Mouse (Mus musculus): ENCODE results near the gene Synpo2.
A peak's percentile ranks its signal among the peaks of the same experiment; 100 is the strongest.

Gene Synpo2

GRCm38 (mm10) chr3:123095111-123095510, 140.8 kb downstream of the Synpo2 start:
- DNase-seq (ENCODE audit: extremely low read depth, insufficient read length, low spot score) = no peak

- no peak for DNase-seq (ENCODE audit: extremely low read depth, insufficient read length, low spot score)
These were observed 142.1 kb downstream of the Synpo2 start for GRCm38 (mm10) chr3:123093640-123094361.

DNA sequence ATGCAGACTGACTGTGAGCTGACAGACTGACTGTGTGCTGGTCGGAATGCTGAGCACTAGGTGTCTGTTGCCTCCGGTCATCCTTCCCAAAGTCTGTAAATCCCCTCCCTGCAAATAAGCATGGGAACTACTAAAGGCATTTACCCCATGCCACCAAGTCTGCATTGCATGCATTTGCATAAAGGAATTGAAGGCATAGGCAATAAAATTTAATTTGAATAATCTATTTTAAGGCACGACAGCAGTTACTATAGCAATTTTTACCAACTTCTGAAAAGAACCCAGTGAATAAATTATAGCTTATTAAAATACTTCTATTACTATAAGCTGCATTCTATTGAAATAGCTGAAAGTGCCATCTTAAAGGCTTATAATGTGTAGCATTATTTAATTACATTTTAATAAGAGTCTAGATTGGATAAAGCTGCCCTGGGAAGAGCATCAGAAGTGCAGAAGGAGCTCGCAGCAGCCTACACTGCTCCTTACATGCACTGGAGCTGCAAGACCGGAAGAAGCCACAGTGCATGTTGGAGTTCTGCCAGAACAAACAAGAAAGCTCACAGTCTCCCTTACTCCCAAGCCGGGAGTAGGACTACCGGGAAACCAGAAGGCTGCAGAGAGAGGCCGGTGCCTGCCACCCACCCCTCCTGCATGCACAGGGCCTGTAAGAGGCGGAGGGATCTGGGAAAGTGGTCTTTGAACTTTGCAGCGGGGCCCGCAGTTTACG, 142.9 kb downstream of the Synpo2 start:
- DNase-seq (ENCODE audit: extremely low read depth, insufficient read length, low spot score) = no peak

GRCm38 (mm10) chr3:123092442-123092841, 143.5 kb downstream of the Synpo2 start:
- DNase-seq (ENCODE audit: extremely low read depth, insufficient read length, low spot score) = no peak

DNA sequence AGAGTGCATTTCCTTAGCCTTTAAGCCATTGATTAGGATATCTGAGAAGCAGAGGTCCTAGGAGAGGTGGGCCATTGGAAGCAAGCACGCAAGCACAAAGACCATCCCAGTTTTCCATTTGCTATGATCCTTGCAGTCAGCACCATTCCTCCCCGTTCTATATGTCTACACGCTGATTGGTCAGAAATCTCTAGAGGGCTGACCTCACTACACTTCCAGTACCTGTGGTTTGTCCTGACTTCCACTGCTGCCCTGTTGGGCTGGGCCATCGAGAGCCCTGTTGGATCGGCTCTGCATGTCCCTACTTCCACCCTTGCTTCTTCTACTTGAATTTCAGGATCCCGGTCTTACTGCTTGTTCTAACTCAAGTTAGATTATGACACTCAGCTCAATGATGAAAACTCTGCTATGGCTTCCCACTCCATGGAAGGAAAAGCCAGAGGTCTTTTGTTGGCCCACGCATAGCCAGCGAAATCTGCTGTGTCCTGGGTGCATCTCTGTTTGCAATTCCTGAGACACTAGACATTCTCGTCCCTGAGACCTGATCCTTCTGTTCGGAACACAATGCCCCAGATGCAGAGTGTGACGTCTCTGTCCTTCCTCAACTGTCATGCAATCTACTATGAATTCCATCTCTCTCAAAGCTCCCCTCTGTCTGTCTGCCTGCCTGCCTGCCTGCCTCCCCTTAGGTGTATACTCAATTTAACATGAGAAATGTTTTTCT, 146.5 kb downstream of the Synpo2 start:
- DNase-seq (ENCODE audit: extremely low read depth, insufficient read length, low spot score) = no peak

- no peak for DNase-seq (ENCODE audit: extremely low read depth, insufficient read length, low spot score)
These were observed 147.7 kb downstream of the Synpo2 start for GRCm38 (mm10) chr3:123088284-123088683.

DNA sequence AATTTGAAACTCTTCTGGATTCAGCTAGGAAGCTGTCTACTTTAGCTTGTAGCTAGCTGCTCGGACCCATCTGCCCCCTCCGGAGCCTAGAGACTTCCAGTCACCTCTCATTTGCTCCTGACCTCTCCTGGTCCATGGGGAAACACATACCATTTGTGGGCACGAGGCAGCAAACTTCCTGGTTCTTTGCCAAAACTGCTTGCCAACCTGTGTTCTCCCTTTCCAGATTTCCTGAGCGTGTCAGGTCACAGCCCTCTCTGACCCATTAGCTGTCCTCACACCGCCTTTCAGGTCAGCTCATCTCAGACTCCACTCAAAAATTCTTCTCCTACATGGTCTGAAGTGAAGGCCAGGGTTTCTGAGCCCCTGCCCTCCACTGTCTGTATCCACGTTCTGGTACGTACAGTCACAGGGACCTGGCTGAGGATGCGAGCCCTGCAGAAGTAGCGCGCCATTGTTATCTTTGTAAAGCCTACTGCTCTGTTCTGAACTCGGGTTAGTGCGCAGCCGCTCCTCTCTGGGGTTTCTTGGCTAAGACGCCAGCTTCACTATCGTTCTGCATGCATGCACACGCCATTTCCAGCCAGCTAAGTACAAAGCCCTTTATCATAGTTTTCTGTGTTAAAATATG, 150.0 kb downstream of the Synpo2 start:
- no peak for DNase-seq (ENCODE audit: extremely low read depth, insufficient read length, low spot score)

- DNase-seq (ENCODE audit: extremely low read depth, insufficient read length, low spot score) = no peak
These were observed 154.3 kb downstream of the Synpo2 start for GRCm38 (mm10) chr3:123081665-123082064.

DNA sequence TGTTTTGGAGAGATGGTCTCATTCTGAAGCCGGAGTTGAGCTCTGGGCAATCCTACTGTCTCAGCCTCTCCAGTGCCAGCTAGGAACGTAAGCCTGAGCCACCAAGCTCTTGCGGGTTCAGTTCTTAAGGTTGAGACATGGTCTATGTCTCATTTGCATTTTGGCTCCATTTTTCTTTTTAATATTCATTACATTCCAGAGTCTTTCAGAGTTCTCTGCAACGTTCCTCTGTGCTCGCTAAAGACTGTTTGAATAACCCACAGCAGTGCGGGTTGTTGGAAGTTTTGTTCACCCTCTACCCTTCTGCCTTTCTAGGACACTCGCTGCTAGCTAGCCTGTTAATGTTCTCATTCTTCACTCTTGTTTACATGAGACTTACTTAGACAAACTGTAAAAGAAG, 155.0 kb downstream of the Synpo2 start:
- no peak for DNase-seq (ENCODE audit: extremely low read depth, insufficient read length, low spot score)

DNA sequence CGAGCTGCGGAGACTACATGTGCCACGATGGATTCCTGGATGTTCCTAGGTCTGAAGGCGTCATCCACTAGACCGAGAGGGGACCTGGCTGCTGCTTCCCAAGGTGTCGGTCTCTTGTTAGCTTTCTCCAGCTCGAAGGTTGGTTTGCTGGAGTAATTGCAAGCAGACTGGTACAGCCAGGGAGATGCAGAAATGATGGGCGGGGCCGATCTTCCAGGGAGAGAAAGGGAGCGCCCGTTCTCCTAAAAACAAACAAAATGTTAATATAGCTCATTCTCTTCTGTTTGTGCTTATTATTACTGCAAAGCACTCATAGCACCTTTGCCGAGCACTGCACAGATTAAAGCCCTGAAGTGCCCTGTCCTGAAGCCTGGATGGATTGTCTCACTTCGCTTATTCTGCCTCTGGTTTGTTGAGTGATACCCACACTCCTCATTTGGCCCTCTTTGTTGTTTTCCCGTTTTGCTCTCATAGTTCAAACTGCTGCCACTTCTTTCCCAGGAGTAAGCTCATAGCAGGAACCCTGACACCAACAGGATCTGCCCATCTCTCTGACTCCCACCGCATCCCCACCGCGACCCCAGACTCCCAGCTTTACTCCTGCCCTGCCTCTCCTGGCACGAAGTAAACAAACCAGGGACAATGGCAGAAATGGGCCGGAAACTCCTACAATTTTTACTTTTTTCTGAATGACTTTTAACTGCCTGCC, 155.8 kb downstream of the Synpo2 start:
- no peak for DNase-seq (ENCODE audit: extremely low read depth, insufficient read length, low spot score)

- DNase-seq (ENCODE audit: extremely low read depth, insufficient read length, low spot score) = no peak
These were observed 160.2 kb downstream of the Synpo2 start for GRCm38 (mm10) chr3:123075759-123076158.

DNA sequence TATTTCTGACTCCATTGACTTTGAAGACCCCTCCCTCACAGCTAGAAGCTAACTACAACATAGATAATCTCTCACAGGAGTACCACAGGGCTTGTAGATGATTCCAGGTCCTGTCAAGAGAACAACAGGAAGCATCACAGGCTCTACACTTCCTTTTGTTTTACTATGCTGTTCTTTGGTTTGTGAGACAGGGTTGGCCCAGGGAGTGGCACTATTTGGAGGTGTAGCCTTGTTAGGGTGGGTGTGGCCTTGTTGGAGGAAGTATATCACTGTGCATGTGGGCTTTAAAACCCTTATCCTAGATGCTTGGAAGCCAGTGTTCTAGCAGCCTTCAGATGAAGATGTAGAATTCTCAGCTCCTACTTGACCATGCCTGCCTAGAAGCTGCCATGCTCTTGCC, 160.9 kb downstream of the Synpo2 start:
- DNase-seq (ENCODE audit: extremely low read depth, insufficient read length, low spot score) = no peak

DNA sequence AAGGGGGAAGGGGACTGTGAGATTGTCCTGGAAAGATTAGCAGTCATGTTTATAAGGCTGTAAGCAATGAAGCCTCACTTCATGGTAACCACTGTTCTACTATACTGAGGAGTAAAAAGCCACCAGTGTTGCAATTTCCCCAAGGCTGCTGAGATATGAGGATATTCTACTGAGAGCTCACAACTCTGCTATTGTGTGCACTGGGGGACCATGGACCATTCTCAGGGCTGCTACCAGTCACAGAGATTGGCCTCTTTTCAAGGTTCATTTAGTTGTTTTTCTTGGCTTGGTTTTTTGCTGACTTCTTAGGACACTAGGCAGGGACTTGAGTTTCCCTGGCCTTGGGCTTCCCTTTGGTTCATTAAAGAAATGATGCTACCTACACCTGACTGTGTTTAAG, 162.6 kb downstream of the Synpo2 start:
- DNase-seq (ENCODE audit: extremely low read depth, insufficient read length, low spot score) = no peak

- no peak for DNase-seq (ENCODE audit: extremely low read depth, insufficient read length, low spot score)
These were observed 163.5 kb downstream of the Synpo2 start for GRCm38 (mm10) chr3:123072472-123072871.

- no peak for DNase-seq (ENCODE audit: extremely low read depth, insufficient read length, low spot score)
These were observed 165.0 kb downstream of the Synpo2 start for GRCm38 (mm10) chr3:123070996-123071395.

DNA sequence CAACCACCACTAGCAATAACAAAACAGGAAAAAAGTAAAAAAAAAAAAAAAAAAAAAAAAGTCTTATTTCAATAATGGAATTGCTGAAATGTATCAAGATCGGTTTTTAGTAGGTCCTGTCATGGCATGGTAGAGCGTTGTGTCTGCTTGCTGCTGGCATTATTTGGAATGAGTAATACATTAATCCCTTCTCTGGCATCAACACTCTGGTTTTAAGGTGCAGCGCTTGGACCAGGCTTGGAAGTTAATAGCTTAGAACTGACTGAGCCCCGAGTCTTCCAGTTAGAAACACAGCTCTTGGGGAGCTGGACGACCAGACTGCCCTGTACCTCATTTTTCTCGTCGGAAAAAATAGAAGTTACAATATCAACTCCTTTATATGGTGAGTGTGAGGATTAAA, 169.1 kb downstream of the Synpo2 start:
- DNase-seq (ENCODE audit: extremely low read depth, insufficient read length, low spot score) = no peak

DNA sequence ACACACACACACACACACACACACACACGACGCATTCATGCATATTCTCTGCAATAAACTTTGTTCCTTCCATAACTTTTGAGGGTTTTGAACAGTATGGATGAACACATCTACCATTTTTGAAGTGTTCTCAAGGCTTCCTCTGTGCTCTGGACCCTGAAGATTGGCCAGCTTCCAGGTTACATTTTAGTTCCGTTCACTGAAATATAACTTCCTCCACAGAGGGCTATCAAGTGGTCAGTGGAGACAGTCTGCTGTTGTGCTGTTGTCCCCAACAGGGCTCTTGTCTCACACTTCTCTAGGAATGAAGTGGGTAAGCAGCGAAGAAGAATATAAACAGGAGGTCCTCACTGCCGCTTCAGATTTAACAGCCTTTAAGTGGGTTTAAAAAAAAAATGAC, 170.5 kb downstream of the Synpo2 start:
- DNase-seq (ENCODE audit: extremely low read depth, insufficient read length, low spot score) = no peak

GRCm38 (mm10) chr3:123064186-123064585, 171.8 kb downstream of the Synpo2 start:
- no peak for DNase-seq (ENCODE audit: extremely low read depth, insufficient read length, low spot score)

GRCm38 (mm10) chr3:123061931-123062330, 174.0 kb downstream of the Synpo2 start:
- no peak for DNase-seq (ENCODE audit: extremely low read depth, insufficient read length, low spot score)

DNA sequence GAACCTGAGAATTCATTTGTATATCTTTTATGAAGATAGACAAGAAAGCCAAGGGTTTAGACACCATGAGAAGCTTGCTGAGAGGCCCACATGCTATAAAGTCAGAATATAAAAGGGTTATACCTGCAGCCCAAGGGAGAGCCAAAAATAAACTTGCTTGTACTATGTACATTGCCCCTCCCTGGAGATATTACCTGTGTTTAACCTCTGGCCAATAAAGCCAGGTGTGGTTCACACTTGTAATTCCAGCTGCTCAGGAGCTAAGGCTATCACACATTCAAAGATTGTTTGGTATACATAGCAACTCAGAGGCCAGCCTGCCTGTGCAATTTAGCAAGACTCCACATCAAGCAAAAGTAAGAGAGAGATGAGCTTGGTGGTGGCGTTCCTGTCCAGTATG, 177.1 kb downstream of the Synpo2 start:
- no peak for DNase-seq (ENCODE audit: extremely low read depth, insufficient read length, low spot score)

DNA sequence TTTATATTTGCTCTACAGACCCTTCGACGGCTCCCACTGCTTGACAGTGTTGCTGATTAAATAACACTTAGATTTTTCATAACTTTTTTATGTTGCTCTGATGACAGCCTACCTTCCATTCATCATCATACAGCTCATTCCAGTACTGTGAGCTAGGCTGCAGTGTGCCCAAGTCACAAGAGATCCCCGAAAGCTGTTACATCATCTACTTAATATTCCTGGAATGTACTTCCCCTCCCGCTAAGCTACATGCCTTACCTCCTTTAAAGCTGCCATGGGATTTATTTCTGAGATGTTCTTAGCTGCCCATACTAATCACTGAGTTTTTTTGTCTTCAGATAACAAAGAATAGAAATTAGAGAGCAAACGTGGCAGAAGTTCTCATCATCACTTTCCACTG, 181.8 kb downstream of the Synpo2 start:
- peak; percentile 25 for DNase-seq (ENCODE audit: extremely low read depth, insufficient read length, low spot score)

Measured in 3134 (cell line).